ENCODE assay signal across 9 mouse cellular contexts in the genomic region with DNA sequence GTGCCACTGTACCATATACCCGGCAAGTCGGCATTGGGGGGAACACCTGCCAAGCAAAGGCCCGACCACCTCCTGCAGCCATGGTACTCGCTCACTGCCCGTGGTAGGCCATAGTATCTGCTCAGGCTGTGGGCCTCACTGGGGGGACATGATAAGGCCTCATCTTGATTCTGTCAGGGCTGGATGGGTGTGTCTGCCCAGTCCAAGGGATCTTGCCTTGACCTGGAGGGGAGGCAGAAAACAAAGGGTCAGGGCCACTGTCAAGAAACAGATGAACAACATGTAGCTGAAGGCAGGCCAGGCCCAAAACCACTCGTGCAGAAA. TPM values are rescaled to one million over a fixed set of nuclear protein-coding genes. Genes with fewer than 3 reads are reported as not detected.
DNase-seq lines count a peak whose midpoint lies in the region; ATAC-seq and TF ChIP-seq lines count a peak whose summit lies in the region.
"Had no signal": no experiment of that assay in that cellular context is flagged by ENCODE, and none has a peak within 500 bp of the region (broad histone marks: within the 10 kb centered on the region; RNA-seq: fewer than 3 reads in every experiment).

No protein-coding gene starts in this region.

- H3K27me3 ChIP-seq in hindbrain, embryonic 11.5 days (ENCODE audit: control insufficient read depth, insufficient read depth, low read length), result no peaks in the 10 kb centered on the region
- no peaks in the 10 kb centered on the region for H3K27me3 ChIP-seq in liver, embryonic 15.5 days

- no peaks in the 10 kb centered on the region for H3K36me3 ChIP-seq in hindbrain, embryonic 11.5 days (ENCODE audit: control insufficient read depth, insufficient read depth, low read length)
- H3K36me3 ChIP-seq in liver, embryonic 15.5 days (replicated peaks), result peaks cover 3% of the 10 kb centered on the region; the same call in 1 of the 2 replicates

- intact Hi-C loops in gastrocnemius, adult 2 months (cut with DNase I), result loop anchor here (10.0 kb wide), 1 partner anchor 66 kb away; no protein-coding TSS in a partner anchor

- peak overlapping the region; percentile 31; the same call in 1 of the 2 replicates for H3K27ac ChIP-seq in gastrocnemius, adult 2 months
- peak overlapping the region; percentile 1; the same call in 1 of the 2 replicates for H3K27ac ChIP-seq in bone marrow, adult 2 months (ENCODE audit: control insufficient read depth, insufficient read depth, low read depth, low read length, poor library complexity)
- H3K27ac ChIP-seq in hindbrain, embryonic 11.5 days (ENCODE audit: low read depth, low read length), result peak overlapping the region; percentile 83
- peak overlapping the region; percentile 77 for H3K27ac ChIP-seq in liver, embryonic 15.5 days (replicated peaks)

- peak overlapping the region; percentile 97 for H3K4me2 ChIP-seq in hindbrain, embryonic 11.5 days (replicated peaks; ENCODE audit: low read depth, low read length)
- peak overlapping the region; percentile 92 for H3K4me2 ChIP-seq in liver, embryonic 15.5 days

- TF ChIP-seq CTCF in gastrocnemius, adult 2 months (IDR thresholded peaks at IDR 0.05), result no peak
- TF ChIP-seq CTCF in bone marrow, adult 2 months (IDR thresholded peaks at IDR 0.05; ENCODE audit: control insufficient read depth, insufficient read depth, low read length), result no peak

- H3K9ac ChIP-seq in hindbrain, embryonic 11.5 days (ENCODE audit: low read depth, low read length), result peak overlapping the region; percentile 34; the same call in 1 of the 2 replicates
- H3K9ac ChIP-seq in liver, embryonic 15.5 days, result peak overlapping the region; percentile 32; the same call in 1 of the 2 replicates

- no peaks in the 10 kb centered on the region for H3K4me1 ChIP-seq in bone marrow, adult 2 months (ENCODE audit: control insufficient read depth, insufficient read depth, low read length)
- H3K4me1 ChIP-seq in hindbrain, embryonic 11.5 days (replicated peaks; ENCODE audit: control insufficient read depth, insufficient read depth, low read length), result peaks cover 21% of the 10 kb centered on the region
- H3K4me1 ChIP-seq in liver, embryonic 15.5 days (replicated peaks), result peaks cover 49% of the 10 kb centered on the region

- no peak for TF ChIP-seq POLR2A in bone marrow, adult 2 months (IDR thresholded peaks at IDR 0.05; ENCODE audit: borderline replicate concordance, control insufficient read depth, low read depth, low read length)

- H3K4me3 ChIP-seq in gastrocnemius, adult 2 months, result no peak overlapping the region
- H3K4me3 ChIP-seq in bone marrow, adult 2 months (replicated peaks; ENCODE audit: control insufficient read depth, low read depth, low read length), result no peak overlapping the region
- H3K4me3 ChIP-seq in hindbrain, embryonic 11.5 days (ENCODE audit: low read depth, low read length), result peak overlapping the region; percentile 12; the same call in 1 of the 2 replicates
- H3K4me3 ChIP-seq in liver, embryonic 15.5 days (replicated peaks), result peak overlapping the region; percentile 44

- no peaks in the 10 kb centered on the region for H3K9me3 ChIP-seq in hindbrain, embryonic 11.5 days (ENCODE audit: control insufficient read depth, low read length)
- no peaks in the 10 kb centered on the region for H3K9me3 ChIP-seq in liver, embryonic 15.5 days (replicated peaks)

- no peak for DNase-seq in gastrocnemius, adult 2 months
- no peak for DNase-seq in gastrocnemius, adult 8-10 months (ENCODE audit: low spot score in 2 of 2)
- DNase-seq in hindbrain, embryonic 11.5 days (ENCODE audit: low spot score), result no peak
- no peak for DNase-seq in cerebellum, adult 11-12 months
- no peak for DNase-seq in spleen, adult 18-20 months
- DNase-seq in adrenal gland, postnatal 25 days, result no peak
- DNase-seq: layer of hippocampus, postnatal 36 days had no signal

- WGBS in bone marrow, adult 2 months, result 68% methylated on average over 6 of the region's 6 CpGs
- WGBS in hindbrain, embryonic 11.5 days, result 92% methylated on average over 6 of the region's 6 CpGs
- 26% methylated on average over 6 of the region's 6 CpGs for WGBS in liver, embryonic 15.5 days (ENCODE audit: insufficient replicate concordance)

- ATAC-seq in hindbrain, embryonic 11.5 days (ENCODE audit: low FRiP score), result no peak
- peak; percentile 71 for ATAC-seq in liver, embryonic 15.5 days (ENCODE audit: insufficient read depth)

RNA-seq across cellular contexts. Expression of a gene that starts 9.2 kb away (rescaled TPM):
- total RNA-seq in gastrocnemius, adult 2 months (2021), result 10 to 100 TPM; 15.0 to 17.7 TPM
- 10 to 100 TPM; 13.8 to 21.0 (median 16.3) TPM for total RNA-seq in gastrocnemius, adult 8-10 months (2022)
- 5.1 and 12.3 TPM in 2 replicates for polyA plus RNA-seq in bone marrow, adult 2 months (2011; ENCODE audit: insufficient read depth, insufficient read length, low replicate concordance, missing spikeins)
- polyA plus RNA-seq in hindbrain, embryonic 11.5 days (2014; fragmentation: Nextera tagmentation; extraction: Ambion mirVana), result 44.1 TPM in 2 replicates
- 18.7 and 19.4 TPM in 2 replicates for polyA plus RNA-seq in liver, embryonic 15.5 days (2015; fragmentation: Nextera tagmentation; extraction: Ambion mirVana)
- total RNA-seq in adrenal gland, postnatal 25 days (2021), result 36.9 and 51.4 TPM in 2 replicates

RNA-seq across cellular contexts. Expression of a gene that starts 10.2 kb away (rescaled TPM):
- 1 to 10 TPM; 1.7 to 2.5 TPM for total RNA-seq in gastrocnemius, adult 2 months (2021)
- 1 to 10 TPM; 1.3 to 2.7 (median 2.2) TPM for total RNA-seq in gastrocnemius, adult 8-10 months (2022)
- polyA plus RNA-seq in bone marrow, adult 2 months (2011; ENCODE audit: insufficient read depth, insufficient read length, low replicate concordance, missing spikeins), result 8.1 and 18.3 TPM in 2 replicates
- 23.8 and 28.8 TPM in 2 replicates for polyA plus RNA-seq in hindbrain, embryonic 11.5 days (2014; fragmentation: Nextera tagmentation; extraction: Ambion mirVana)
- 12.5 and 15.9 TPM in 2 replicates for polyA plus RNA-seq in liver, embryonic 15.5 days (2015; fragmentation: Nextera tagmentation; extraction: Ambion mirVana)
- total RNA-seq in adrenal gland, postnatal 25 days (2021), result 33.2 and 38.8 TPM in 2 replicates

RNA-seq across cellular contexts. Expression of a gene that starts 14.8 kb away (rescaled TPM):
- not detected for total RNA-seq in gastrocnemius, adult 2 months (2021)
- total RNA-seq in gastrocnemius, adult 8-10 months (2022), result not detected
- not detected in 2 replicates for polyA plus RNA-seq in bone marrow, adult 2 months (2011; ENCODE audit: insufficient read depth, insufficient read length, low replicate concordance, missing spikeins)
- polyA plus RNA-seq in hindbrain, embryonic 11.5 days (2014; fragmentation: Nextera tagmentation; extraction: Ambion mirVana), result not detected in 2 replicates
- polyA plus RNA-seq in liver, embryonic 15.5 days (2015; fragmentation: Nextera tagmentation; extraction: Ambion mirVana), result not detected in 2 replicates
- not detected in 2 replicates for total RNA-seq in adrenal gland, postnatal 25 days (2021)
- total RNA-seq: layer of hippocampus, postnatal 36 days had no signal

RNA-seq across cellular contexts. Expression of a gene that starts 22.8 kb away (rescaled TPM):
- not detected for total RNA-seq in gastrocnemius, adult 2 months (2021)
- total RNA-seq in gastrocnemius, adult 8-10 months (2022), result not detected
- polyA plus RNA-seq in bone marrow, adult 2 months (2011; ENCODE audit: insufficient read depth, insufficient read length, low replicate concordance, missing spikeins), result 0.34 and 0.87 TPM in 2 replicates
- polyA plus RNA-seq in hindbrain, embryonic 11.5 days (2014; fragmentation: Nextera tagmentation; extraction: Ambion mirVana), result 1.3 and 1.6 TPM in 2 replicates
- 0.03 and 0.17 TPM in 2 replicates for polyA plus RNA-seq in liver, embryonic 15.5 days (2015; fragmentation: Nextera tagmentation; extraction: Ambion mirVana)
- total RNA-seq in adrenal gland, postnatal 25 days (2021), result not detected in 2 replicates

RNA-seq across cellular contexts. Expression of a gene that starts 28.4 kb away (rescaled TPM):
- total RNA-seq in gastrocnemius, adult 2 months (2021), result 100 to 1,000 TPM; 104 to 171 TPM
- 100 to 1,000 TPM; 112 to 139 (median 128) TPM for total RNA-seq in gastrocnemius, adult 8-10 months (2022)
- polyA plus RNA-seq in bone marrow, adult 2 months (2011; ENCODE audit: insufficient read depth, insufficient read length, low replicate concordance, missing spikeins), result 3.8 and 9.0 TPM in 2 replicates
- 11.3 and 13.4 TPM in 2 replicates for polyA plus RNA-seq in hindbrain, embryonic 11.5 days (2014; fragmentation: Nextera tagmentation; extraction: Ambion mirVana)
- 8.5 and 9.0 TPM in 2 replicates for polyA plus RNA-seq in liver, embryonic 15.5 days (2015; fragmentation: Nextera tagmentation; extraction: Ambion mirVana)
- total RNA-seq in adrenal gland, postnatal 25 days (2021), result 114 and 134 TPM in 2 replicates

Comparison
In these comparisons a context has a peak if more than half of its experiments do, and no peak if none do; other contexts are left out.
1. H3K27ac ChIP-seq: peak in every context shown above with its lines; median percentile 83 in hindbrain, embryonic 11.5 days; 77 in liver, embryonic 15.5 days; 31 in gastrocnemius, adult 2 months; 1 in bone marrow, adult 2 months.
2. H3K4me3 ChIP-seq: peak in hindbrain, embryonic 11.5 days (single experiment) and liver, embryonic 15.5 days (single experiment); none in gastrocnemius, adult 2 months (single experiment) and bone marrow, adult 2 months (single experiment).